Mouse (Mus musculus) T-cell, adult 2 months (primary cell): Measurements from ENCODE around the gene Slc26a11.
"Not testable (repeated sequence)": the region's sequence is repeated elsewhere in the genome, so short reads cannot be mapped to it uniquely, and the experiment has no call there.

ENCODE experiments used
- DNase-seq: peaks from one replicate; pipeline ENCODE4 v3.0.0; 2022; ENCODE audit warnings: low spot score

Slc26a11 gene

GRCm38 (mm10) chr11:119362769-119363533, 7.6 kb downstream of the Slc26a11 start:
- no peak for DNase-seq

DNA sequence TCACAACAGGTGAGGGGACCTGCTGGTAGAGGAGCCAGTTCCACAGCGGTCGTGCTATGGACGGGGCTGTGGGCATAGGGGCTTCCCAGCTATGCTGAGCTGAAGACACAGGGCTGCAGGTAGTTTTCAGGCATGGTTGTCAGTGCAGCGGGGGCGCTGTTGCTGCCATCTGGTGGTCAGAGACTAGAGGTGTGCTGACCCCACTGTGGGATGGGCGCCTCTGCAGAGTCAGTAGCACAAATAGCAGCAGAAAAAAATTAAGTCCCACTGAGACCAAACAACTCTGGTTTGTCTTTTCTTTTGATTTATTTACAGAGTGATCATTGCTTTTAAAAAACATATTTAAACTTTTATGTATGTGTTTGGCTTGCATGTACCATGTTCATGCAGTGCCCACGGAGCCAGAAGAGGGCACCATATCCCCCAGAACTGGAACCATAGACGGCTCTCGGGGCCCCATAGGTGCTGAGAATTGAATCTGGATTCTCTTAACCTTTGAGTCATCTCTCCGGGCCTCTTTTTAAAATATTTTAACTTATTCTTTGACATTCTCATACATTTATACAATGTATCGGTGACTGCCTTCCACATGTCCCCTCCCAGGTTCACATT, 8.3 kb downstream of the Slc26a11 start:
- peak; percentile 72 for DNase-seq

- DNase-seq: no peak
Measured at GRCm38 (mm10) chr11:119375425-119375824, 20.1 kb downstream of the Slc26a11 start.

DNA sequence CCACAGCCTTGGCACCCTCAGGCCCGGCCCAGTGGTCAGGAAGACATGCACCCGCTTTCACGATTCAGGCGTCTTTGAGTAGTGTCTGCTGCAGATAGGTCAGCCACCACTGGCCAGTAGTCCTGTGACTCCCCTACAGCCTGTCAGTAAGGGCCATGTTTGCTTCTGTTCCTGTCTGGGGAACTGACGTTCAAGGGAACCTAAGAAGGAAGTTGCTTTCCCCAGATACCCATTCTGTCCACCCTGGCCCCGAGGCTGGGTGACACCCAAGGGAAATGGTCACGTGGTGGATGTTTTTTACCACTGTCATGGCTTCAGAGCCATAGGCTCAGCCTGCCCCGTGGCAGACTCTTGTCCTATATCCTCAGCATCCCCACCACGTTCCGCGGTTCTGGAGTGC, 22.0 kb downstream of the Slc26a11 start:
- DNase-seq: no peak

DNA sequence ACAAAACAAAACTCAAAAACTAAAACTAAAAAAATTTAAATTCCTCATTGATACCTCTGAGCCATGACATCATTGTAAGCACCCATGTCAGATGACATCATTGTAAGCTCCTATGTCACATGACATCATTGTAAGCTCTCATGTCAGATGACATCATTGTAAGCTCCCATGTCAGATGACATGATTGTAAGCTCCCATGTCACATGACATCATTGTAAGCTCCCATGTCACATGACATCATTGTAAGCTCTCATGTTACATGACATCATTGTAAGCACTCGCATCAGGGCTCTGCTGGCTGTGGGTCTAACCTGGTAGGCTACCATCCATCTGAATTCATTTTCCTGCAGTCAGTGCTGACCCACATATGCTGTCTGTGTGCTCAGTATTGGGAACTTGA, 23.2 kb downstream of the Slc26a11 start:
- no peak for DNase-seq

DNA sequence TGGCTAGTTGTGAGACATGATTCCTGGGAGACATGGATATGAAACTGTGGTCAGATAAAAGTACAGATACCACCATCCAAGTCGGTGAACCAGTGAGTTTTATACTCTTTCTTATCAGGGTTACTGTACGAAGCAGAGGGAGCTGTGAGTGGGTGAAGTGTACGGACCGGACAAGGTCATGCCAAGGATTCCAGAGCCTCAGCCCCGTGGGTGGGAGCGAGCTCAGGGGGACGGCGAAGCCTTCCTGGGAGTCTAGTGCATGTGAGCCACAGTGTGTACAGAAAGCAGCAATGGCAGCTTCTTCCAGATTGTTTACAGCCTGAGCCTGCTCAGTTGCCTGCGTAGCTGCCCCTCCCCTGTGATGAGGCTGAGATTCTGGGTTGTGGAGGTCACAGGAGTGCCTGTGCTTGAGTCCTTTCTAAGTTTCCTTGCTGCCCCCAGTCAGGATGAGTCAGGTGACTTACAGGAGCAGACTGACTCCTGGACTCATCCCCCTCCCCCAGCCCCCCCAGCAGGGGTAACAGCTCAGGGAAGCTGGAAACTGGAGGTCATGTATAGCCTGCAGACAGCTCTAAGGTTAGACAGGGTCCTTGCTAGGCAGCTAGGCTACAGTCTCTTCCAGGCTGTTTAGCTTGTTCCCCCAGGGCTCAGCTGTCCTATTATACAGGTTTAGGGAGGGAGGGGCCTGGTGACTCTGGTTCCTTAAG, 26.4 kb downstream of the Slc26a11 start:
- no peak for DNase-seq

GRCm38 (mm10) chr11:119382338-119382850, 27.0 kb downstream of the Slc26a11 start:
- no peak for DNase-seq

DNA sequence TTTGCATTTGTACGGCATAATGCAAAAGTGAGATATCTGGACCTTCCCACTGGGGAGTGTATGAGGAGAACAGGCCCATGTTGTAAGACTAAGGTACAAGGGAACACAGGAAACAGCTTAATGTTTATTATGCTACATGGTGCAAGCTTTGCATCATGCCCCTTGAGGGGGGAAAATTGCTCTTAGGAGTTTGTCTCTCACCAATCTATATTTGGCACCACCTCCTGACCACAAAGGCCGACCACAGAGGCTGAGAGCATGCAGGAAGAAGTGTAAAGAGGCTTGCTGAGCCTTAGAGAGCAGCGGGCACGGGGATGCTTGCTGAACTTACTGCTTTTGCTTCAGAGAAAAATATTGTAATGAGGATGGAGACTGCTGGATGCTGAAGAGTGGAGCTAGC, 29.5 kb downstream of the Slc26a11 start:
- peak; percentile 83 for DNase-seq

DNA sequence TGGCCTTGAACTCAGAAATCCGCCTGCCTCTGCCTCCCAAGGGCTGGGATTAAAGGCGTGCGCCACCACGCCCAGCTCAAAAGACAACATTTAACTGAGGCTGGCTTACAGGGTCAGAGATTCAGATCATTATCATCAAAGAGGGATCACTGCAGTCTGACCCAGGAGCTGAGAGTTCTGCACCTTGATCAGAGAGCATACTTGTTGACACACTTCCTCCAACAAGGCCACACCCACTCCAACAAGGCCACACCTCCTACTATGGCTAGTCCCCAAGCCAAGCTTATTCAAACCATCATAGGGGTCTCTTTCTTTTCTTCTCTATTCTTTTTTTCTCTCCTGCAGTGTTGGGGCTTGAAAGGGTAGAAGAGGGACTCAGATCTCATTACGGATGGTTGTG, 30.9 kb downstream of the Slc26a11 start:
- peak; percentile 35 for DNase-seq

DNA sequence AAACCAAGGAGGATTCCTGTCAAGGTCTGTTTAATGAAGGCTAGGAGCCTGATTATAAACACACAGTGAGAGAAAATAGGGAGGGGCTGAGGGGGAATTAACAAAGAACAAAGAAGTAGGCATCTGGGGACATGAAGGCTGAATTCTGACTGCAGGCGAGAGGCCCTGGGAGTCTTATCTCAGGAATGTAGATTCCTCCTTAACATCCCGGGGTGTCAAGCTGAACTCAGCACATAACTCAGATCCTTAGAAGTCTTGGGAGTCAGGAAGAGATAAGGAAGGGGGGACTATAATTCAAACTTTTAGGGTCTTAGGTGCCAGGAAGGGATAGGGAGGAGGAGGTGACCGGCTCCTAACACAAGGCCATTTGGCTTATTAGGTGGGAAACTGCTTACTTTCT, 31.9 kb downstream of the Slc26a11 start:
- not testable (repeated sequence) for DNase-seq

DNA sequence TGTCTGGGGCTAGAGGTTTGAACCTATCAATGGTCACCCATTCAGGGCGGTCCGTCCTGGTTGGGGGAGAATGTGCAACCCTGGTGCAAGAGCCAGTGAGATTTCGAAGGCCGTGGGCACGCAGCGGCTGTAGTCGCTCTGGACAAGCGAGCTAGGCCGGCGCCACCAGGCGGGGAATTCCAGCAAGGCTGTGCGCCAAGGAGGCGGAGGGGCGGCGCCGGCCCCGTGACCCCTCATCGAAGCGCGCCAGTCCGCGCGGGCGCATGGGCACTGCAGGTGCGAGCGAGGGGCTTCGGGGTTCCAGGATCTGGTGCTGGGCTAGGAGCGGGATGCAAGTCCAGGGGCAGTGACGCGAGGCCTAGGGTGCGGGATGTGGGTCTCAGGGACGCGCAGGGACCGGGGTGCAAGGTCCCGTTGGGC, 34.5 kb downstream of the Slc26a11 start:
- no peak for DNase-seq

GRCm38 (mm10) chr11:119390271-119391231, 35.2 kb downstream of the Slc26a11 start:
- DNase-seq: peak; percentile 60

- peak; percentile 22 for DNase-seq
Measured at GRCm38 (mm10) chr11:119391386-119392000, 36.1 kb downstream of the Slc26a11 start.

DNA sequence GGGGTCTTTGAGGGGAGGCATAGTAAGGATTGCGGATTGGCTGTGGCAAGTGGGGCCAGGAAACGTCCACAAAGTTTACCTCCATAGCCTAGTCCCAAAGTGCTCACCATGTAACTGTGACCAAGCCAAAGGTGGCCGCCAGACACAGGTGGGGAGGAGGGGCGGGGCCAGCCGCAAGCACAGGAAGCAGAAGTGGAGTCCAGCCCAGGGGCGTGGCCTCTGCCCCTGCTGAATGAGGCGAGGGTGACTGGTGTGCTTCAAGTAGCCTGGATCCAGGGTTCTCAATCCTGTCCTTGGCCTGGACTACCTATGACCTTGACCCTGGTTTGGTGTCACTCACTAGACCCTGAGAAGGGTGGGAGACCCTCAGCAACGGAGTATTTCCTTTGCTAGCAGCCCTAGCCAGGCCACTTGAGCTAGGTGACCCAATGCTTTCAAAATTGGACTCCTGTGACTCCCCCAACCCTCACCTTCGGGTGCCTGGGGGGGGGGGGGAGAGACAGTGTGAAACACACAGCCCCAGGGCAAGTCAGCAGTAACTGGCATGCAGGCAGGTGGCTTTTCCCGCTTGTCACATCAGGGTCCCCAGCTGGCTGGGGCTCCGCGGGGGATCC, 36.8 kb downstream of the Slc26a11 start:
- DNase-seq: peak; percentile 68

GRCm38 (mm10) chr11:119392800-119393482, 37.6 kb downstream of the Slc26a11 start, which contains the start of gene Rnf213:
Gene Rnf213 (plus strand): TSS chr11:119393100.
- peak; percentile 74 for DNase-seq

DNA sequence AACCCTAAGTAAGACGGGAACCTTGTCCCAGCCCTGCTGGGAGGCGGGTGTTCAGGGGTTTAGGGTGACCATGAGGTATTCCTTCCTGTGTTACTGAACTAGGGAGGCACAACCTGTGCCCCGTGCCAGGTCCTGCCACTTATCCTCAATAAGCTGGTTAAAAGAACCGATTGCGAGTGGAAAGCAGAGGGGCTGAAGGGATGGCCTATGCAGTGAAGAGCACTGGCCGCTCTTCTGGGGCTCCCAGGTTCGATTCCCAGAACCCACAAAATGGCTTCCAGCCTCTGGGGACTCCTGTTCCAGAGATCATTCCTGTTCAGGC, 38.1 kb downstream of the Slc26a11 start:
- no peak for DNase-seq

GRCm38 (mm10) chr11:119394210-119394609, 38.9 kb downstream of the Slc26a11 start:
- DNase-seq: no peak

GRCm38 (mm10) chr11:119395394-119395793, 40.0 kb downstream of the Slc26a11 start:
- DNase-seq: no peak

GRCm38 (mm10) chr11:119395931-119396330, 40.6 kb downstream of the Slc26a11 start:
- no peak for DNase-seq

GRCm38 (mm10) chr11:119396461-119396860, 41.1 kb downstream of the Slc26a11 start:
- no peak for DNase-seq
